Mouse (Mus musculus) olfactory bulb, adult 2 months (tissue): Measurements from ENCODE around the gene Ppfibp1.

ENCODE experiments used
- CTCF ChIP-seq: fragments of 200-500 bp; IDR thresholded peaks from 2 replicates; pipeline ENCODE4 v1.5.1; 2012; ENCODE audit warnings: low read depth, mild to moderate bottlenecking, low read length, moderate library complexity; ENCODE audit not compliant: insufficient read depth
- POLR2A ChIP-seq: fragments of 200-500 bp; IDR thresholded peaks from 2 replicates; pipeline ENCODE4 v1.6.1; 2012; ENCODE audit warnings: mild to moderate bottlenecking, low read depth, low read length, moderate library complexity; ENCODE audit not compliant: insufficient read depth

- no peak for TF ChIP-seq CTCF
- TF ChIP-seq POLR2A = no peak
Observed at GRCm38 (mm10) chr6:147008148-147008547, 119.9 kb downstream of the Ppfibp1 start.
